Mouse (Mus musculus) heart, adult 2 months (tissue): Measurements from ENCODE around the gene Sys1.

Experiments
- CTCF ChIP-seq: fragments of 200-600 bp; IDR thresholded peaks from 2 replicates; pipeline ENCODE4 v1.8.1; 2022; ENCODE audit warnings: antibody characterized with exemption, mild to moderate bottlenecking, moderate library complexity
- EP300 ChIP-seq: fragments of 200-500 bp; IDR thresholded peaks from 2 replicates; pipeline ENCODE4 v1.6.1; 2011; ENCODE audit warnings: low read depth, low read length, control low read depth; ENCODE audit not compliant: insufficient read depth
- POLR2A ChIP-seq: fragments of 200-500 bp; IDR thresholded peaks from 2 replicates; pipeline ENCODE4 v1.6.1; 2011; ENCODE audit warnings: mild to moderate bottlenecking, low read depth, low read length, control low read depth; ENCODE audit not compliant: insufficient read depth

DNA sequence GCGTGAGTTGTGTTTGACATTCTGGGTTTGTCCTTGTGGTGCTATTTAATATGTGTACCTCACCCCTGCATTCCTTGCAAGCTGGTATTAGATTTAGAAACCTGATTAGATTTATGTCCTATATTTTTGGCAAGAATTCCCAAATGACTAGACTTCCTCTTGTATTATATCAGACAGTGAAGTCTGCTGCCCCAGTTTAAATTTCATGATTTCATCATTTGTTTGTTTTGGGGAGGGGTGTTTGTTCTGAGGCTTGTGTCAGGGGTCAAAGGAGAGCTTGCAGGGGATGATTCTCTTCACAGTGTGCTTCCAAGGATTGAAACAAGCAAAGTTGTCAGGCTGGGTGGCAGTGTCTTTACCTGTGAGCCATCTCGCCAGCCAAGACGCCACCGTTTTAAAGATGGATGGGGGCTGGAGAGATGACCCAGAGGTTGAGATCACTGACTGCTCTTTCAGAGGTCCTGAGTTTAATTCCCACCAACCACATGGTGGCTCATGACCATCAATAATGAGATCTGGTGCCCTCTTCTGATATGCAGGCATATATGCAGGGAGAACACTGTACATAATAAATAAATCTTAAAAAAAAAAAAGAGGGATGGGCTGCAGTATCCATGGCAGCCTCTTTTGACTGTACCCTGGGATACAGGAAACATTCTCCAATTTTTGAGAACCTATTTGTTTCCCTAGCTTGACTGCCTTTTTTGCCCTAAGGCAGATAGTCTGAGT lies 49.0 kb downstream of the Sys1 start:
- TF ChIP-seq CTCF, result 0 out of 2 replicates have a peak, but pooled peaks have one; percentile 7
- no peak for TF ChIP-seq POLR2A
- no peak for TF ChIP-seq EP300
